Mouse (Mus musculus): ENCODE data around the gene Vwf. TPM values are rescaled to one million over a fixed set of nuclear protein-coding genes. Genes with fewer than 3 reads are reported as not detected.
A peak's percentile ranks its signal among the peaks of the same experiment; 100 is the strongest.

Vwf gene
- total RNA-seq (2014; rRNA removed) (21.2 and 30.0 TPM in 2 replicates), polyA plus RNA-seq (2015; fragmentation: Nextera tagmentation; extraction: Ambion mirVana) (8.9 and 13.1 TPM in 2 replicates)

DNA sequence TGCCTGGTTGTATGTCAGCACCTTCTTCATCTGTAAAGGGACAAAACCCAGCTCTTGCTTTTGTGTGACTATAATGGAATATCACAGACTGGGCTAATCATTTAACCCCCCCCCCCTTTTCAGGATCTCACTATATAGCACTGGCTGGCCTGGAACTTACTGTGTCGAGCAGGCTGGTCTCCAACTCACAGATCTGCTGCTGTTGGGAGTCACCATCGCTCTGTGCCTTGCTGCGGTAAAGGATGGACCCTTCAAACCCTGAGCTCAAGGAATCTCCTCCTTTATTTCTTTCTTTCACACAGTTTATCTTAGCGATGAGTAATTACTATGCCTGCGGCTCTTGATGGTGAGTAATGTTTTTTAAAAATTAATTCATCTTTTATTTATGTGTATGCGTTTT lies at the start of gene Vwf:
Gene Vwf (plus strand): TSS at position 301 of the 400 bp plus-strand sequence.
- H3K4me1 ChIP-seq (ENCODE audit: insufficient read depth): no peaks in the 10 kb centered on the region
- H3K27ac ChIP-seq (ENCODE audit: low read depth, low read length): no peak within 1 kb of the TSS
- H3K27me3 ChIP-seq (ENCODE audit: insufficient read depth, low read length): no peaks in the 10 kb centered on the region
- ATAC-seq (no peak), DNase-seq (no peak)
- no peaks in the 10 kb centered on the region for H3K36me3 ChIP-seq (ENCODE audit: insufficient read depth)
- WGBS: 92% methylated on average over 6 of the region's 6 CpGs
- no peak for TF ChIP-seq CTCF (IDR thresholded peaks at IDR 0.05; ENCODE audit: low read depth)
- no peak within 1 kb of the TSS for H3K4me2 ChIP-seq (ENCODE audit: low read depth)
- no peaks in the 10 kb centered on the region for H3K9me3 ChIP-seq (ENCODE audit: low read length)
- H3K4me3 ChIP-seq (ENCODE audit: low read depth, low read length): no peak within 1 kb of the TSS
- H3K9ac ChIP-seq: no peak within 1 kb of the TSS

GRCm38 (mm10) chr6:125498062-125498461 lies 48.5 kb upstream of the Vwf start:
- WGBS: 32% methylated on average over 5 of the region's 5 CpGs
- H3K27me3 ChIP-seq (ENCODE audit: insufficient read depth, low read length): peaks cover 4% of the 10 kb centered on the region; the same call in 1 of the 2 replicates
- no peaks in the 10 kb centered on the region for H3K9me3 ChIP-seq (ENCODE audit: low read length)
- no peak for ATAC-seq
- H3K4me1 ChIP-seq (ENCODE audit: insufficient read depth): 0 out of 2 replicates have a peak, but pooled peaks cover 4% of the 10 kb centered on the region
- H3K27ac ChIP-seq (ENCODE audit: low read depth, low read length): no peak overlapping the region
- H3K4me3 ChIP-seq (ENCODE audit: low read depth, low read length): no peak overlapping the region
- peak; percentile 65 for TF ChIP-seq CTCF (IDR thresholded peaks at IDR 0.05; ENCODE audit: low read depth)
- H3K36me3 ChIP-seq (ENCODE audit: insufficient read depth): no peaks in the 10 kb centered on the region
- no peak overlapping the region for H3K4me2 ChIP-seq (ENCODE audit: low read depth)
- peak; percentile 55 for DNase-seq
- H3K9ac ChIP-seq: no peak overlapping the region

DNA sequence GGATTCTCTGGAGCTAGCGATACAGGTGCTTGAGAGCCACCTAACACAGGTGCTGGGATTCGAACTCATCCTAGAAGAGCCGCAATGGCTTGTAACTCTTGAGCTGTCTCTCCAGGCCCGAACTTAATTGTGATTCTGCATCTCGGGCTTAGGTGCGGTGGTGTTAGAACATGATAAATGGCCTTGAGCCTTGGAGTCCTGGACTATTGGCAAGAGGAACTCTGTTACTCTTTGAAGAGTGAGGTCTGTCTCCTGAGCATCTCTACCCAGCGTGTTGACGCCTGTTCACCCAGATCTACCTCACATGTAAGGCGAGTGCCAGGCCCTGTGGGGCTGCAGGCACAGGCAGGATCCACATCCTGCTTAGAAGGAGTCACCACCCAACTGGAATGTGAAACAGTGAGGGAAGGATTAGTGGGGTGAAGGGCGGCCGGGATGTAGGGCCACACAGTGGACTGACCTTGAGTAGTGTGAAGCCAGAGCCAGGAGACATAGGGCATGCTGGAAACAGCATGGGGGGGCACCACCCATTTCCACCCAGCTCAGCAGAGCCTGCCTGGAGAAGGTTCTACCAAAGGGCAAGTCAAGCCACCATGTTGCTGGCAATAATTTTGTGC lies 43.3 kb upstream of the Vwf start:
- H3K36me3 ChIP-seq (ENCODE audit: insufficient read depth): no peaks in the 10 kb centered on the region
- H3K9me3 ChIP-seq (ENCODE audit: low read length): no peaks in the 10 kb centered on the region
- 92% methylated on average over 11 of the region's 11 CpGs for WGBS
- H3K4me1 ChIP-seq (ENCODE audit: insufficient read depth): no peaks in the 10 kb centered on the region
- H3K9ac ChIP-seq: no peak overlapping the region
- H3K27ac ChIP-seq (ENCODE audit: low read depth, low read length): no peak overlapping the region
- H3K4me3 ChIP-seq (ENCODE audit: low read depth, low read length): no peak overlapping the region
- H3K27me3 ChIP-seq (ENCODE audit: insufficient read depth, low read length): no peaks in the 10 kb centered on the region
- ATAC-seq (no peak), DNase-seq (no peak)
- no peak for TF ChIP-seq CTCF (IDR thresholded peaks at IDR 0.05; ENCODE audit: low read depth)
- no peak overlapping the region for H3K4me2 ChIP-seq (ENCODE audit: low read depth)

GRCm38 (mm10) chr6:125504622-125505355 lies 41.8 kb upstream of the Vwf start:
- no peak overlapping the region for H3K4me3 ChIP-seq (ENCODE audit: low read depth, low read length)
- ATAC-seq (no peak), DNase-seq (no peak)
- H3K27me3 ChIP-seq (ENCODE audit: insufficient read depth, low read length): no peaks in the 10 kb centered on the region
- H3K27ac ChIP-seq (ENCODE audit: low read depth, low read length): no peak overlapping the region
- H3K4me2 ChIP-seq (ENCODE audit: low read depth): no peak overlapping the region
- 35% methylated on average over 3 of the region's 3 CpGs for WGBS
- no peak overlapping the region for H3K9ac ChIP-seq
- no peaks in the 10 kb centered on the region for H3K4me1 ChIP-seq (ENCODE audit: insufficient read depth)
- no peak for TF ChIP-seq CTCF (IDR thresholded peaks at IDR 0.05; ENCODE audit: low read depth)
- no peaks in the 10 kb centered on the region for H3K9me3 ChIP-seq (ENCODE audit: low read length)
- H3K36me3 ChIP-seq (ENCODE audit: insufficient read depth): no peaks in the 10 kb centered on the region

GRCm38 (mm10) chr6:125506427-125506826 lies 40.1 kb upstream of the Vwf start:
- DNase-seq (no peak), ATAC-seq (no peak)
- Histone ChIP-seq H3K9me3 (ENCODE audit: low read length) (no peaks in the 10 kb centered on the region), H3K9ac (no peak overlapping the region), H3K4me1 (ENCODE audit: insufficient read depth) (no peaks in the 10 kb centered on the region), H3K27me3 (ENCODE audit: insufficient read depth, low read length) (no peaks in the 10 kb centered on the region), H3K4me2 (ENCODE audit: low read depth) (no peak overlapping the region), H3K4me3 (ENCODE audit: low read depth, low read length) (no peak overlapping the region), H3K27ac (ENCODE audit: low read depth, low read length) (no peak overlapping the region), H3K36me3 (ENCODE audit: insufficient read depth) (no peaks in the 10 kb centered on the region)
- no peak for TF ChIP-seq CTCF (IDR thresholded peaks at IDR 0.05; ENCODE audit: low read depth)
- WGBS: 95% methylated on average over 4 of the region's 4 CpGs

DNA sequence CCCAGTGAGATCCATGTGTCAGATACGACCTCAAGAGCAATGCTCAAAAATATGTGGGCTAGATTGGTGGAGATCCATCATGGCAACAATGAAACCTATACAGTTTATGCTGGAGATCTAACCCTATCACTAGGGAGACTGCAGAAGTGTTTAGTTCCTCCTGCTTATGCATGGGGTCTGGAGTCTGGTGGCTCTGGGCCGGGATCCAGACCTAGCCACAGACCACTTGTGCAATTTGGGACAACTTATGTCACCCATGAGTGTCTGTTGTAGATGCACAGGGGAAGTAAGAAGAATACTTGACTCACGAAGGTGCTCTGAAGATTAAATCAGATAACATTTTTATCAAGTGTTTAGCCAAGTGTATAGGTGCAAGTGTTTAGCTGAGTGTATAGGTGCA lies 36.8 kb upstream of the Vwf start:
- Histone ChIP-seq H3K9ac (no peak overlapping the region), H3K4me1 (ENCODE audit: insufficient read depth) (no peaks in the 10 kb centered on the region), H3K27ac (ENCODE audit: low read depth, low read length) (no peak overlapping the region), H3K4me3 (ENCODE audit: low read depth, low read length) (no peak overlapping the region), H3K36me3 (ENCODE audit: insufficient read depth) (no peaks in the 10 kb centered on the region), H3K9me3 (ENCODE audit: low read length) (no peaks in the 10 kb centered on the region), H3K4me2 (ENCODE audit: low read depth) (no peak overlapping the region), H3K27me3 (ENCODE audit: insufficient read depth, low read length) (no peaks in the 10 kb centered on the region)
- WGBS: 90% methylated on average over 3 of the region's 3 CpGs
- no peak for ATAC-seq
- no peak for TF ChIP-seq CTCF (IDR thresholded peaks at IDR 0.05; ENCODE audit: low read depth)
- no peak for DNase-seq

- H3K4me2 ChIP-seq (ENCODE audit: low read depth): no peak overlapping the region
- no peaks in the 10 kb centered on the region for H3K27me3 ChIP-seq (ENCODE audit: insufficient read depth, low read length)
- no peak overlapping the region for H3K27ac ChIP-seq (ENCODE audit: low read depth, low read length)
- H3K9ac ChIP-seq: no peak overlapping the region
- no peaks in the 10 kb centered on the region for H3K9me3 ChIP-seq (ENCODE audit: low read length)
- no peak for ATAC-seq
- no peak overlapping the region for H3K4me3 ChIP-seq (ENCODE audit: low read depth, low read length)
- DNase-seq: no peak
- H3K36me3 ChIP-seq (ENCODE audit: insufficient read depth): no peaks in the 10 kb centered on the region
- no peaks in the 10 kb centered on the region for H3K4me1 ChIP-seq (ENCODE audit: insufficient read depth)
- no peak for TF ChIP-seq CTCF (IDR thresholded peaks at IDR 0.05; ENCODE audit: low read depth)
These were observed 35.9 kb upstream of the Vwf start for GRCm38 (mm10) chr6:125510645-125511044.

Measured in forebrain, postnatal 0 days (tissue).